10 mouse cellular contexts compared by ENCODE assay signal in genomic region chr1:170110516-170111332, GRCm38 (mm10). TPM values are rescaled to one million over a fixed set of nuclear protein-coding genes. Genes with fewer than 3 reads are reported as not detected.
DNase-seq lines count a peak whose midpoint lies in the region; ATAC-seq and TF ChIP-seq lines count a peak whose summit lies in the region.
"Had no signal": no experiment of that assay in that cellular context is flagged by ENCODE, and none has a peak within 500 bp of the region (broad histone marks: within the 10 kb centered on the region; RNA-seq: fewer than 3 reads in every experiment).

Gene Ddr2 (minus strand): TSS chr1:170110762.

- H3K9ac ChIP-seq in midbrain, embryonic 15.5 days, result no peak within 1 kb of the TSS
- H3K9ac ChIP-seq: liver, embryonic 15.5 days had no signal

- H3K36me3 ChIP-seq in midbrain, embryonic 10.5 days, result no peaks in the 10 kb centered on the region
- H3K36me3 ChIP-seq in midbrain, embryonic 15.5 days (replicated peaks), result no peaks in the 10 kb centered on the region
- H3K36me3 ChIP-seq in kidney, adult 2 months (ENCODE audit: control insufficient read depth, insufficient read depth, low read length), result no peaks in the 10 kb centered on the region
- H3K36me3 ChIP-seq: G1E; liver, embryonic 15.5 days had no signal

- H3K27ac ChIP-seq in midbrain, embryonic 10.5 days (replicated peaks), result peak within 1 kb of the TSS; percentile 49; the same call in 1 of the 2 replicates
- H3K27ac ChIP-seq in midbrain, embryonic 15.5 days, result no peak within 1 kb of the TSS
- peak within 1 kb of the TSS; percentile 56; the same call in 1 of the 2 replicates for H3K27ac ChIP-seq in kidney, adult 2 months (ENCODE audit: insufficient read depth, low read depth, low read length)
- H3K27ac ChIP-seq: liver, embryonic 15.5 days had no signal

- no peak for TF ChIP-seq CTCF in kidney, adult 2 months (conservative IDR thresholded peaks at IDR 0.05; ENCODE audit: insufficient read depth, insufficient read length, low read depth, low read length)

- no peak for ATAC-seq in midbrain, embryonic 15.5 days (replicated peaks)

- 76% methylated on average over 17 of the region's 17 CpGs for WGBS in midbrain, embryonic 10.5 days
- 79% methylated on average over 17 of the region's 17 CpGs for WGBS in midbrain, embryonic 15.5 days
- WGBS in kidney, adult 2 months, result 65% methylated on average over 17 of the region's 17 CpGs

- peak within 1 kb of the TSS; percentile 28; the same call in 1 of the 2 replicates for H3K4me3 ChIP-seq in midbrain, embryonic 10.5 days
- H3K4me3 ChIP-seq in midbrain, embryonic 15.5 days, result no peak within 1 kb of the TSS
- H3K4me3 ChIP-seq in kidney, adult 2 months (ENCODE audit: insufficient read depth, low read depth, low read length), result peak within 1 kb of the TSS; percentile 27
- H3K4me3 ChIP-seq: liver, embryonic 15.5 days had no signal

- H3K4me2 ChIP-seq in midbrain, embryonic 15.5 days, result no peak within 1 kb of the TSS
- H3K4me2 ChIP-seq: liver, embryonic 15.5 days had no signal

- TF ChIP-seq POLR2A in kidney, adult 2 months (IDR thresholded peaks at IDR 0.05; ENCODE audit: low read depth, low read length), result no peak

- DNase-seq in midbrain, embryonic 10.5 days (ENCODE audit: low spot score), result peak; percentile 39
- peak; percentile 54 for DNase-seq in embryo, embryonic 9.5 days (ENCODE audit: extremely low spot score)
- DNase-seq in heart, adult 9 months (ENCODE audit: low spot score in 2 of 2), result peak; percentile 69 to 81
- peak; percentile 52 for DNase-seq in kidney, adult 2 months
- DNase-seq in lung, postnatal 25 days (ENCODE audit: low spot score), result peak; percentile 35
- DNase-seq in urinary bladder, adult 2 months (ENCODE audit: low spot score), result no peak
- DNase-seq in layer of hippocampus, adult 18-20 months (ENCODE audit: low spot score in 2 of 2), result no peak

- no peaks in the 10 kb centered on the region; the same call in 1 of the 2 replicates for H3K4me1 ChIP-seq in midbrain, embryonic 10.5 days
- no peaks in the 10 kb centered on the region for H3K4me1 ChIP-seq in midbrain, embryonic 15.5 days
- no peaks in the 10 kb centered on the region for H3K4me1 ChIP-seq in kidney, adult 2 months (ENCODE audit: control insufficient read depth, insufficient read depth, low read length)
- H3K4me1 ChIP-seq: liver, embryonic 15.5 days had no signal

- no peaks in the 10 kb centered on the region for H3K9me3 ChIP-seq in midbrain, embryonic 10.5 days (replicated peaks)
- H3K9me3 ChIP-seq in midbrain, embryonic 15.5 days, result no peaks in the 10 kb centered on the region
- H3K9me3 ChIP-seq: G1E; liver, embryonic 15.5 days had no signal

- H3K27me3 ChIP-seq in midbrain, embryonic 10.5 days (ENCODE audit: low read depth, poor library complexity, severe bottlenecking), result no peaks in the 10 kb centered on the region
- no peaks in the 10 kb centered on the region for H3K27me3 ChIP-seq in midbrain, embryonic 15.5 days (replicated peaks)
- H3K27me3 ChIP-seq in kidney, adult 2 months (replicated peaks; ENCODE audit: control insufficient read depth, insufficient read depth, low read length), result no peaks in the 10 kb centered on the region
- H3K27me3 ChIP-seq: liver, embryonic 15.5 days had no signal

RNA-seq across cellular contexts. Expression of gene Ddr2, which starts in this region (rescaled TPM):
- polyA plus RNA-seq in midbrain, embryonic 10.5 days (2016; fragmentation: Nextera tagmentation; extraction: Ambion mirVana), result 22.8 and 23.0 TPM in 2 replicates
- polyA plus RNA-seq in midbrain, embryonic 15.5 days (2015; fragmentation: Nextera tagmentation; extraction: Ambion mirVana), result 9.4 TPM in 2 replicates
- 9.5 and 9.7 TPM in 2 replicates for polyA plus RNA-seq in kidney, adult 2 months (2012; rRNA removed)
- polyA plus RNA-seq in urinary bladder, adult 2 months (2012; rRNA removed), result 76.5 and 93.8 TPM in 2 replicates
- total RNA-seq in layer of hippocampus, adult 18-20 months (2021), result 1 to 10 TPM; 3.5 to 3.7 TPM
- polyA plus RNA-seq: G1E had no signal

Comparison
In these comparisons a context has a peak if more than half of its experiments do, and no peak if none do; other contexts are left out.
1. DNase-seq: peak in midbrain, embryonic 10.5 days (single experiment), embryo, embryonic 9.5 days (single experiment), heart, adult 9 months (2 of 2), kidney, adult 2 months (single experiment) and lung, postnatal 25 days (single experiment); none in urinary bladder, adult 2 months (single experiment) and layer of hippocampus, adult 18-20 months (0 of 2).